Mouse (Mus musculus) right cerebral cortex, postnatal 14 days (tissue): ENCODE data around the gene Gm19668.
"Not testable (repeated sequence)": the region's sequence is repeated elsewhere in the genome, so short reads cannot be mapped to it uniquely, and the experiment has no call there.

Experiments used
- DNase-seq: peaks from one replicate; pipeline ENCODE4 v3.0.0; 2022

Gene Gm19668

GRCm38 (mm10) chr10:77759582-77759981 is 39.4 kb downstream of the Gm19668 start, which contains the start of gene Gm3233:
TSS of gene Gm3233 (minus strand) at chr10:77759682.
- DNase-seq, result not testable (repeated sequence)

- DNase-seq, result no peak
Observed at GRCm38 (mm10) chr10:77753448-77753847, 45.5 kb downstream of the Gm19668 start.

- not testable (repeated sequence) for DNase-seq
Observed at GRCm38 (mm10) chr10:77752312-77752711, 46.6 kb downstream of the Gm19668 start.

GRCm38 (mm10) chr10:77751254-77751653 is 47.7 kb downstream of the Gm19668 start, which contains the start of gene Gm9736:
TSS of gene Gm9736 (minus strand) at chr10:77751354.
- DNase-seq, result not testable (repeated sequence)

GRCm38 (mm10) chr10:77750686-77751085 is 48.2 kb downstream of the Gm19668 start:
- DNase-seq, result not testable (repeated sequence)
